Mouse (Mus musculus): Measurements from ENCODE around the gene Iqcf4. TPM values are rescaled to one million over a fixed set of nuclear protein-coding genes. Genes with fewer than 3 reads are reported as not detected.

The Iqcf4 gene
- polyA plus RNA-seq, 1 experiment from 2014 or later = not detected

- 84% methylated on average over 5 of the region's 5 CpGs for WGBS
- no peaks in the 10 kb centered on the region for H3K4me1 ChIP-seq (replicated peaks; ENCODE audit: control insufficient read depth, insufficient read depth, low read length)
- no peak for ATAC-seq (ENCODE audit: low read depth)
- H3K4me2 ChIP-seq (ENCODE audit: low read depth, low read length) = no peak overlapping the region
- H3K27me3 ChIP-seq (ENCODE audit: control insufficient read depth, insufficient read depth, low read depth, low read length) = no peaks in the 10 kb centered on the region
- H3K9me3 ChIP-seq (ENCODE audit: control insufficient read depth, low read length) = no peaks in the 10 kb centered on the region; the same call in 1 of the 2 replicates
- H3K4me3 ChIP-seq (ENCODE audit: low read length) = no peak overlapping the region
- H3K27ac ChIP-seq (ENCODE audit: low read length) = no peak overlapping the region
- no peaks in the 10 kb centered on the region for H3K36me3 ChIP-seq (ENCODE audit: control insufficient read depth, insufficient read depth, low read length)
- H3K9ac ChIP-seq (ENCODE audit: low read length) = no peak overlapping the region
These were observed 21.4 kb upstream of the Iqcf4 start for GRCm38 (mm10) chr9:106592158-106592557.

- no peaks in the 10 kb centered on the region for H3K4me1 ChIP-seq (replicated peaks; ENCODE audit: control insufficient read depth, insufficient read depth, low read length)
- no peak for ATAC-seq (ENCODE audit: low read depth)
- H3K27ac ChIP-seq (ENCODE audit: low read length) = no peak overlapping the region
- H3K27me3 ChIP-seq (ENCODE audit: control insufficient read depth, insufficient read depth, low read depth, low read length) = no peaks in the 10 kb centered on the region
- 68% methylated on average over 1 of the region's 1 CpGs for WGBS
- H3K4me3 ChIP-seq (ENCODE audit: low read length) = no peak overlapping the region
- no peaks in the 10 kb centered on the region for H3K9me3 ChIP-seq (ENCODE audit: control insufficient read depth, low read length)
- no peak overlapping the region for H3K9ac ChIP-seq (ENCODE audit: low read length)
- H3K4me2 ChIP-seq (ENCODE audit: low read depth, low read length) = no peak overlapping the region
- no peaks in the 10 kb centered on the region for H3K36me3 ChIP-seq (ENCODE audit: control insufficient read depth, insufficient read depth, low read length)
These were observed 11.8 kb upstream of the Iqcf4 start for GRCm38 (mm10) chr9:106582552-106582951.

GRCm38 (mm10) chr9:106580016-106580415, 9.2 kb upstream of the Iqcf4 start:
- Histone ChIP-seq H3K27ac (ENCODE audit: low read length) (no peak overlapping the region), H3K4me3 (ENCODE audit: low read length) (no peak overlapping the region), H3K4me2 (ENCODE audit: low read depth, low read length) (no peak overlapping the region), H3K27me3 (ENCODE audit: control insufficient read depth, insufficient read depth, low read depth, low read length) (no peaks in the 10 kb centered on the region), H3K9me3 (ENCODE audit: control insufficient read depth, low read length) (no peaks in the 10 kb centered on the region), H3K4me1 (replicated peaks; ENCODE audit: control insufficient read depth, insufficient read depth, low read length) (no peaks in the 10 kb centered on the region), H3K9ac (ENCODE audit: low read length) (no peak overlapping the region), H3K36me3 (ENCODE audit: control insufficient read depth, insufficient read depth, low read length) (no peaks in the 10 kb centered on the region)
- no peak for ATAC-seq (ENCODE audit: low read depth)
- 79% methylated on average over 7 of the region's 7 CpGs for WGBS

- Histone ChIP-seq H3K36me3 (ENCODE audit: control insufficient read depth, insufficient read depth, low read length) (no peaks in the 10 kb centered on the region), H3K4me2 (ENCODE audit: low read depth, low read length) (no peak overlapping the region), H3K4me3 (ENCODE audit: low read length) (no peak overlapping the region), H3K27me3 (ENCODE audit: control insufficient read depth, insufficient read depth, low read depth, low read length) (no peaks in the 10 kb centered on the region), H3K9me3 (ENCODE audit: control insufficient read depth, low read length) (no peaks in the 10 kb centered on the region), H3K4me1 (replicated peaks; ENCODE audit: control insufficient read depth, insufficient read depth, low read length) (no peaks in the 10 kb centered on the region), H3K27ac (ENCODE audit: low read length) (no peak overlapping the region), H3K9ac (ENCODE audit: low read length) (no peak overlapping the region)
- 67% methylated on average over 2 of the region's 2 CpGs for WGBS
- no peak for ATAC-seq (ENCODE audit: low read depth)
These were observed 5.3 kb upstream of the Iqcf4 start for GRCm38 (mm10) chr9:106576112-106576511.

GRCm38 (mm10) chr9:106573366-106573765, 2.6 kb upstream of the Iqcf4 start:
- H3K9ac ChIP-seq (ENCODE audit: low read length) = no peak overlapping the region
- H3K4me2 ChIP-seq (ENCODE audit: low read depth, low read length) = no peak overlapping the region
- H3K27ac ChIP-seq (ENCODE audit: low read length) = no peak overlapping the region
- no peak overlapping the region for H3K4me3 ChIP-seq (ENCODE audit: low read length)
- H3K27me3 ChIP-seq (ENCODE audit: control insufficient read depth, insufficient read depth, low read depth, low read length) = no peaks in the 10 kb centered on the region
- H3K9me3 ChIP-seq (ENCODE audit: control insufficient read depth, low read length) = no peaks in the 10 kb centered on the region
- no peak for ATAC-seq (ENCODE audit: low read depth)
- no peaks in the 10 kb centered on the region for H3K4me1 ChIP-seq (replicated peaks; ENCODE audit: control insufficient read depth, insufficient read depth, low read length)
- WGBS = 85% methylated on average over 5 of the region's 5 CpGs
- no peaks in the 10 kb centered on the region for H3K36me3 ChIP-seq (ENCODE audit: control insufficient read depth, insufficient read depth, low read length)

- no peaks in the 10 kb centered on the region for H3K9me3 ChIP-seq (ENCODE audit: control insufficient read depth, low read length)
- H3K4me1 ChIP-seq (replicated peaks; ENCODE audit: control insufficient read depth, insufficient read depth, low read length) = no peaks in the 10 kb centered on the region
- H3K9ac ChIP-seq (ENCODE audit: low read length) = no peak overlapping the region
- no peak for ATAC-seq (ENCODE audit: low read depth)
- no peak overlapping the region for H3K4me2 ChIP-seq (ENCODE audit: low read depth, low read length)
- H3K36me3 ChIP-seq (ENCODE audit: control insufficient read depth, insufficient read depth, low read length) = no peaks in the 10 kb centered on the region
- no peak overlapping the region for H3K4me3 ChIP-seq (ENCODE audit: low read length)
- 52% methylated on average over 2 of the region's 2 CpGs for WGBS
- no peaks in the 10 kb centered on the region for H3K27me3 ChIP-seq (ENCODE audit: control insufficient read depth, insufficient read depth, low read depth, low read length)
- H3K27ac ChIP-seq (ENCODE audit: low read length) = no peak overlapping the region
These were observed 1.4 kb upstream of the Iqcf4 start for GRCm38 (mm10) chr9:106572186-106572585.

- 43% methylated on average over 11 of the region's 11 CpGs for WGBS
- Histone ChIP-seq H3K4me3 (ENCODE audit: low read length) (no peak overlapping the region), H3K4me1 (replicated peaks; ENCODE audit: control insufficient read depth, insufficient read depth, low read length) (no peaks in the 10 kb centered on the region), H3K9ac (ENCODE audit: low read length) (no peak overlapping the region), H3K36me3 (ENCODE audit: control insufficient read depth, insufficient read depth, low read length) (no peaks in the 10 kb centered on the region), H3K4me2 (ENCODE audit: low read depth, low read length) (0 out of 2 replicates have a peak overlapping the region, but pooled peaks have one; percentile 4), H3K9me3 (ENCODE audit: control insufficient read depth, low read length) (no peaks in the 10 kb centered on the region), H3K27me3 (ENCODE audit: control insufficient read depth, insufficient read depth, low read depth, low read length) (no peaks in the 10 kb centered on the region), H3K27ac (ENCODE audit: low read length) (no peak overlapping the region)
- no peak for ATAC-seq (ENCODE audit: low read depth)
These were observed 4.4 kb downstream of the Iqcf4 start for GRCm38 (mm10) chr9:106566437-106566836.

- no peak for ATAC-seq (ENCODE audit: low read depth)
- Histone ChIP-seq H3K36me3 (ENCODE audit: control insufficient read depth, insufficient read depth, low read length) (no peaks in the 10 kb centered on the region), H3K9me3 (ENCODE audit: control insufficient read depth, low read length) (no peaks in the 10 kb centered on the region), H3K27ac (ENCODE audit: low read length) (no peak overlapping the region), H3K9ac (ENCODE audit: low read length) (no peak overlapping the region), H3K27me3 (ENCODE audit: control insufficient read depth, insufficient read depth, low read depth, low read length) (no peaks in the 10 kb centered on the region), H3K4me1 (replicated peaks; ENCODE audit: control insufficient read depth, insufficient read depth, low read length) (no peaks in the 10 kb centered on the region), H3K4me2 (ENCODE audit: low read depth, low read length) (no peak overlapping the region), H3K4me3 (ENCODE audit: low read length) (no peak overlapping the region)
- WGBS = 74% methylated on average over 8 of the region's 8 CpGs
These were observed 6.8 kb downstream of the Iqcf4 start for GRCm38 (mm10) chr9:106564025-106564424.

- 86% methylated on average over 11 of the region's 11 CpGs for WGBS
These were observed 8.5 kb downstream of the Iqcf4 start for GRCm38 (mm10) chr9:106562291-106562690.

GRCm38 (mm10) chr9:106561531-106561930, 9.3 kb downstream of the Iqcf4 start, which contains the start of gene Iqcf3:
TSS of gene Iqcf3 (minus strand) at chr9:106561631.
- H3K4me3 ChIP-seq (ENCODE audit: low read length) = no peak within 1 kb of the TSS
- 88% methylated on average over 5 of the region's 5 CpGs for WGBS
- no peaks in the 10 kb centered on the region for H3K9me3 ChIP-seq (ENCODE audit: control insufficient read depth, low read length)
- H3K27me3 ChIP-seq (ENCODE audit: control insufficient read depth, insufficient read depth, low read depth, low read length) = no peaks in the 10 kb centered on the region
- no peak within 1 kb of the TSS for H3K9ac ChIP-seq (ENCODE audit: low read length)
- ATAC-seq (ENCODE audit: low read depth) = no peak
- no peak within 1 kb of the TSS for H3K4me2 ChIP-seq (ENCODE audit: low read depth, low read length)
- H3K27ac ChIP-seq (ENCODE audit: low read length) = no peak within 1 kb of the TSS
- no peaks in the 10 kb centered on the region for H3K4me1 ChIP-seq (replicated peaks; ENCODE audit: control insufficient read depth, insufficient read depth, low read length)
- H3K36me3 ChIP-seq (ENCODE audit: control insufficient read depth, insufficient read depth, low read length) = no peaks in the 10 kb centered on the region

More at GRCm38 (mm10) chr9:106562291-106562690, 8.5 kb downstream of the Iqcf4 start:
- Histone ChIP-seq H3K27me3 (ENCODE audit: control insufficient read depth, insufficient read depth, low read depth, low read length) (no peaks in the 10 kb centered on the region), H3K36me3 (ENCODE audit: control insufficient read depth, insufficient read depth, low read length) (no peaks in the 10 kb centered on the region), H3K9ac (ENCODE audit: low read length) (no peak overlapping the region), H3K9me3 (ENCODE audit: control insufficient read depth, low read length) (no peaks in the 10 kb centered on the region), H3K27ac (ENCODE audit: low read length) (no peak overlapping the region), H3K4me3 (ENCODE audit: low read length) (no peak overlapping the region), H3K4me1 (replicated peaks; ENCODE audit: control insufficient read depth, insufficient read depth, low read length) (no peaks in the 10 kb centered on the region), H3K4me2 (ENCODE audit: low read depth, low read length) (no peak overlapping the region)
- no peak for ATAC-seq (ENCODE audit: low read depth)

All from lung, embryonic 16.5 days (tissue).